Mouse (Mus musculus) liver, postnatal 0 days (tissue): ENCODE data around the gene 3110082I17Rik.

Experiments
- CTCF ChIP-seq: sonication (generic); IDR thresholded peaks from 2 replicates; pipeline ENCODE4 v1.5.1; 2016; ENCODE audit warnings: antibody characterized with exemption, low read depth
- EP300 ChIP-seq: IDR thresholded peaks from 2 replicates; pipeline ENCODE4 v1.6.1; 2016; ENCODE audit warnings: antibody characterized with exemption, low read depth, mild to moderate bottlenecking

- TF ChIP-seq CTCF (no peak), EP300 (no peak)
These were observed 20.1 kb upstream of the 3110082I17Rik start for GRCm38 (mm10) chr5:139480406-139480805.
